Mouse (Mus musculus): ENCODE measurements at regions not wholly inside any gene's neighbourhood (a gene's known extent, or its start where the extent isn't known, plus 50 kb on each side); places are given as distances from the start of the nearest gene placed in this dataset.

GRCm38 (mm10) chr11:94850129-94850528 is 67.6 kb upstream of the Tmem92 start:
- WGBS, result 87% methylated on average over 3 of the region's 3 CpGs

GRCm38 (mm10) chr11:94839133-94839532 is 56.6 kb upstream of the Tmem92 start:
- no peak overlapping the region for H3K4me3 ChIP-seq
- no peaks in the 10 kb centered on the region for H3K4me1 ChIP-seq
- no peak for ATAC-seq (ENCODE audit: low FRiP score, low read depth)
- no peaks in the 10 kb centered on the region for H3K27me3 ChIP-seq
- H3K27ac ChIP-seq, result no peak overlapping the region
- no peaks in the 10 kb centered on the region for H3K36me3 ChIP-seq
- no peak overlapping the region for H3K4me2 ChIP-seq (replicated peaks)
- no peak overlapping the region for H3K9ac ChIP-seq
- H3K9me3 ChIP-seq, result no peaks in the 10 kb centered on the region

More at GRCm38 (mm10) chr11:94850129-94850528, 67.6 kb upstream of the Tmem92 start:
- no peak overlapping the region for H3K9ac ChIP-seq
- no peaks in the 10 kb centered on the region for H3K27me3 ChIP-seq
- 0 out of 2 replicates have a peak, but pooled peaks cover 3% of the 10 kb centered on the region for H3K4me1 ChIP-seq
- H3K9me3 ChIP-seq, result no peaks in the 10 kb centered on the region
- no peak for ATAC-seq (ENCODE audit: low FRiP score, low read depth)
- no peak overlapping the region for H3K4me3 ChIP-seq
- no peak overlapping the region for H3K4me2 ChIP-seq (replicated peaks)
- H3K36me3 ChIP-seq, result no peaks in the 10 kb centered on the region
- no peak overlapping the region for H3K27ac ChIP-seq

- Histone ChIP-seq H3K27me3 (no peaks in the 10 kb centered on the region), H3K4me3 (no peak overlapping the region), H3K36me3 (no peaks in the 10 kb centered on the region), H3K9ac (no peak overlapping the region), H3K27ac (no peak overlapping the region), H3K4me1 (no peaks in the 10 kb centered on the region), H3K4me2 (replicated peaks) (no peak overlapping the region), H3K9me3 (no peaks in the 10 kb centered on the region)
- WGBS, result 57% methylated on average over 3 of the region's 3 CpGs
- ATAC-seq (ENCODE audit: low FRiP score, low read depth), result no peak
Observed at GRCm38 (mm10) chr11:94838140-94838539, 55.6 kb upstream of the Tmem92 start.

- ATAC-seq (ENCODE audit: low FRiP score, low read depth), result no peak
- no peaks in the 10 kb centered on the region for H3K36me3 ChIP-seq
- H3K27ac ChIP-seq, result no peak overlapping the region
- H3K4me1 ChIP-seq, result no peaks in the 10 kb centered on the region
- H3K27me3 ChIP-seq, result no peaks in the 10 kb centered on the region
- no peak overlapping the region for H3K9ac ChIP-seq
- H3K9me3 ChIP-seq, result no peaks in the 10 kb centered on the region
- no peak overlapping the region for H3K4me2 ChIP-seq (replicated peaks)
- H3K4me3 ChIP-seq, result no peak overlapping the region
Observed at GRCm38 (mm10) chr11:94836347-94836746, 53.8 kb upstream of the Tmem92 start.

DNA sequence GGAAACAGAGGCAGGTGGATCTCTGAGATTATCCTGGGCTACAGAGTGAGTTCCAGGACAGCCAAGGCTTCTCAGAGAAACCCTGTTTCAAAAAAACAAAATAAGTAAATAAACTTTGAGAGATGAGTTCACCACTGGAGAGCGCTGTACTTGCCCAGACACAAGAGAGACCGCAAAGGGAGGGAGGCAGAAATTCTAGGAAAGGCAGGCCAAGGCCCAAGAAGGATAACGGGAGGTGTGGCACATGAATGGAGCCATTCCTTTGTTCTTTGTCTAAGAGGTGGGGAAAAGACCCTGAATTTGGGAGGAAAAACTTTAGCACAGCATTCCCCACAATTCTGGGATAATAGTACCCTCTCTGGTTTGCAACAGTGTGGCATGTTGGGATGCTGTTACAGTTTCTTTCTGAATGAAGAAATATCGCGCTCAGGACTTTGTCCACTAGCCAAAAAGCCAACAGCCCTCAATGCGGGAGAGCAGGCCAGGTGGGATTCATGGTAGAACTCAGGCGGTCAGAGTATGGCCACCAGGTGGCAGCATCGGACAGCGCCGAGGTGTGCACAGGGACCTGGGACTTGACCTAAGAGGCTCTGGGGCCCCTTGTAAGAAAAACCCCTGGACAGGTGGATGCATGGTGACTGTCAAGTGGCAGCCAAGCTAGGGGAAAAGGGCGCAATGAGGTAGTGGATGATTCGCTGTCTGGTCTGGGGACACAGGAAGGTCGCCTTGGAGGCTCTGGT is 49.9 kb upstream of the Tmem92 start:
- Histone ChIP-seq H3K4me2 (replicated peaks) (no peak overlapping the region), H3K27me3 (no peaks in the 10 kb centered on the region), H3K27ac (no peak overlapping the region), H3K4me3 (no peak overlapping the region), H3K9ac (no peak overlapping the region), H3K4me1 (no peaks in the 10 kb centered on the region), H3K36me3 (no peaks in the 10 kb centered on the region), H3K9me3 (no peaks in the 10 kb centered on the region)
- no peak for ATAC-seq (ENCODE audit: low FRiP score, low read depth)
- 27% methylated on average over 13 of the region's 13 CpGs for WGBS

Measured in limb, embryonic 13.5 days (tissue).